In genomic region chr15:11295016-11295415, GRCm38 (mm10) we compare ENCODE assay signal across 22 mouse cellular contexts.
DNase-seq lines count a peak whose midpoint lies in the region; ATAC-seq and TF ChIP-seq lines count a peak whose summit lies in the region.
"Had no signal": no experiment of that assay in that cellular context is flagged by ENCODE, and none has a peak within 500 bp of the region (broad histone marks: within the 10 kb centered on the region; RNA-seq: fewer than 3 reads in every experiment).

No protein-coding gene starts in this region.

- H3K9ac ChIP-seq in forebrain, postnatal 0 days, result no peak overlapping the region
- H3K9ac ChIP-seq in midbrain, embryonic 15.5 days, result no peak overlapping the region
- no peak overlapping the region for H3K9ac ChIP-seq in midbrain, embryonic 16.5 days (ENCODE audit: low read depth, low read length)
- H3K9ac ChIP-seq in limb, embryonic 11.5 days (ENCODE audit: low read length), result no peak overlapping the region
- H3K9ac ChIP-seq: kidney, embryonic 15.5 days; limb, embryonic 12.5 days; liver, embryonic 15.5 days; midbrain, embryonic 12.5 days; neural tube, embryonic 12.5 days had no signal

- no peaks in the 10 kb centered on the region for H3K27me3 ChIP-seq in forebrain, postnatal 0 days (ENCODE audit: insufficient read depth, low read length)
- H3K27me3 ChIP-seq in forebrain, embryonic 10.5 days (ENCODE audit: poor library complexity, severe bottlenecking), result no peaks in the 10 kb centered on the region
- H3K27me3 ChIP-seq in midbrain, embryonic 15.5 days (replicated peaks), result no peaks in the 10 kb centered on the region
- H3K27me3 ChIP-seq in midbrain, embryonic 16.5 days (ENCODE audit: control insufficient read depth, insufficient read depth, low read depth, low read length), result no peaks in the 10 kb centered on the region
- H3K27me3 ChIP-seq in limb, embryonic 11.5 days (ENCODE audit: control insufficient read depth, insufficient read depth, low read length), result no peaks in the 10 kb centered on the region
- H3K27me3 ChIP-seq: kidney, embryonic 15.5 days; limb, embryonic 12.5 days; liver, embryonic 15.5 days; midbrain, embryonic 12.5 days; neural tube, embryonic 12.5 days had no signal

- no peak overlapping the region for H3K4me3 ChIP-seq in forebrain, postnatal 0 days (ENCODE audit: low read depth, low read length)
- no peak overlapping the region for H3K4me3 ChIP-seq in forebrain, embryonic 10.5 days
- H3K4me3 ChIP-seq in midbrain, embryonic 15.5 days, result no peak overlapping the region
- H3K4me3 ChIP-seq in midbrain, embryonic 16.5 days (ENCODE audit: low read depth, low read length), result no peak overlapping the region
- H3K4me3 ChIP-seq in limb, embryonic 11.5 days (ENCODE audit: low read depth, low read length), result no peak overlapping the region
- H3K4me3 ChIP-seq: kidney, embryonic 15.5 days; limb, embryonic 12.5 days; liver, embryonic 15.5 days; midbrain, embryonic 12.5 days; neural tube, embryonic 12.5 days had no signal

- H3K36me3 ChIP-seq in forebrain, postnatal 0 days (ENCODE audit: insufficient read depth), result no peaks in the 10 kb centered on the region
- H3K36me3 ChIP-seq in forebrain, embryonic 10.5 days (replicated peaks), result no peaks in the 10 kb centered on the region
- H3K36me3 ChIP-seq in midbrain, embryonic 15.5 days (replicated peaks), result no peaks in the 10 kb centered on the region
- H3K36me3 ChIP-seq in midbrain, embryonic 16.5 days (ENCODE audit: control insufficient read depth, insufficient read depth, low read length), result no peaks in the 10 kb centered on the region
- no peaks in the 10 kb centered on the region for H3K36me3 ChIP-seq in limb, embryonic 11.5 days (ENCODE audit: control insufficient read depth, insufficient read depth, low read length)
- H3K36me3 ChIP-seq: kidney, embryonic 15.5 days; limb, embryonic 12.5 days; liver, embryonic 15.5 days; midbrain, embryonic 12.5 days; neural tube, embryonic 12.5 days had no signal

- ATAC-seq in forebrain, postnatal 0 days, result peak; percentile 43; the same call in 1 of the 2 replicates
- ATAC-seq in midbrain, embryonic 15.5 days (replicated peaks), result 0 out of 2 replicates have a peak, but pooled peaks have one; percentile 39
- no peak for ATAC-seq in midbrain, embryonic 16.5 days
- no peak for ATAC-seq in limb, embryonic 11.5 days (ENCODE audit: insufficient number of reproducible peaks, low FRiP score, low TSS enrichment, low read depth)
- no peak for ATAC-seq in frontal cortex, adult (ENCODE audit: low TSS enrichment)

- WGBS in forebrain, postnatal 0 days, result 48% methylated on average over 6 of the region's 6 CpGs
- WGBS in forebrain, embryonic 10.5 days, result 72% methylated on average over 6 of the region's 6 CpGs
- WGBS in midbrain, embryonic 15.5 days, result 52% methylated on average over 6 of the region's 6 CpGs
- WGBS in midbrain, embryonic 16.5 days, result 52% methylated on average over 6 of the region's 6 CpGs
- 59% methylated on average over 6 of the region's 6 CpGs for WGBS in limb, embryonic 11.5 days

- H3K4me1 ChIP-seq in forebrain, postnatal 0 days (ENCODE audit: insufficient read depth), result no peaks in the 10 kb centered on the region
- peaks cover 4% of the 10 kb centered on the region; the same call in 1 of the 2 replicates for H3K4me1 ChIP-seq in forebrain, embryonic 10.5 days
- H3K4me1 ChIP-seq in midbrain, embryonic 15.5 days, result no peaks in the 10 kb centered on the region
- H3K4me1 ChIP-seq in midbrain, embryonic 16.5 days (ENCODE audit: control insufficient read depth, insufficient read depth, low read length), result peaks cover 2% of the 10 kb centered on the region
- no peaks in the 10 kb centered on the region for H3K4me1 ChIP-seq in limb, embryonic 11.5 days (ENCODE audit: control insufficient read depth, insufficient read depth, low read length)
- H3K4me1 ChIP-seq: kidney, embryonic 15.5 days; liver, embryonic 15.5 days; midbrain, embryonic 12.5 days; neural tube, embryonic 12.5 days had no signal

- TF ChIP-seq CTCF in forebrain, postnatal 0 days (IDR thresholded peaks at IDR 0.05; ENCODE audit: low read depth), result no peak

- no peak overlapping the region for H3K27ac ChIP-seq in forebrain, postnatal 0 days (ENCODE audit: low read depth, low read length)
- H3K27ac ChIP-seq in forebrain, embryonic 10.5 days, result no peak overlapping the region
- H3K27ac ChIP-seq in midbrain, embryonic 15.5 days, result no peak overlapping the region
- H3K27ac ChIP-seq in midbrain, embryonic 16.5 days (ENCODE audit: low read length), result no peak overlapping the region
- no peak overlapping the region for H3K27ac ChIP-seq in limb, embryonic 11.5 days (replicated peaks; ENCODE audit: low read depth, low read length)
- H3K27ac ChIP-seq: kidney, embryonic 15.5 days; limb, embryonic 12.5 days; liver, embryonic 15.5 days; midbrain, embryonic 12.5 days; neural tube, embryonic 12.5 days; stomach, postnatal 0 days had no signal

- H3K4me2 ChIP-seq in forebrain, postnatal 0 days (ENCODE audit: low read depth), result no peak overlapping the region
- no peak overlapping the region for H3K4me2 ChIP-seq in midbrain, embryonic 15.5 days
- H3K4me2 ChIP-seq in midbrain, embryonic 16.5 days (ENCODE audit: low read length), result no peak overlapping the region
- no peak overlapping the region for H3K4me2 ChIP-seq in limb, embryonic 11.5 days (ENCODE audit: low read depth, severe bottlenecking)
- H3K4me2 ChIP-seq: kidney, embryonic 15.5 days; limb, embryonic 12.5 days; liver, embryonic 15.5 days; midbrain, embryonic 12.5 days; neural tube, embryonic 12.5 days had no signal

- H3K9me3 ChIP-seq in forebrain, postnatal 0 days (ENCODE audit: low read length), result no peaks in the 10 kb centered on the region
- H3K9me3 ChIP-seq in forebrain, embryonic 10.5 days, result no peaks in the 10 kb centered on the region
- H3K9me3 ChIP-seq in midbrain, embryonic 15.5 days, result no peaks in the 10 kb centered on the region
- H3K9me3 ChIP-seq in midbrain, embryonic 16.5 days (replicated peaks; ENCODE audit: control insufficient read depth, low read length, poor library complexity, severe bottlenecking), result no peaks in the 10 kb centered on the region
- H3K9me3 ChIP-seq in limb, embryonic 11.5 days (ENCODE audit: control insufficient read depth, low read length), result no peaks in the 10 kb centered on the region
- H3K9me3 ChIP-seq: kidney, embryonic 15.5 days; limb, embryonic 12.5 days; liver, embryonic 15.5 days; midbrain, embryonic 12.5 days; neural tube, embryonic 12.5 days had no signal

- DNase-seq in adrenal gland, postnatal 14 days, result peak; percentile 7
- DNase-seq in adrenal gland, adult 8-10 months, result no peak
- DNase-seq in forebrain, postnatal 0 days, result peak; percentile 14
- no peak for DNase-seq in forebrain, embryonic 10.5 days (ENCODE audit: extremely low spot score, low spot score)
- DNase-seq in limb, embryonic 11.5 days (ENCODE audit: low spot score), result peak; percentile 25
- DNase-seq: cerebellum, postnatal 36 days; gastrocnemius, postnatal 14 days; heart, postnatal 10 days; layer of hippocampus, postnatal 36 days; lung, postnatal 4 days; right cerebral cortex, adult 18-20 months; spleen, adult 18-20 months; thymus, postnatal 14 days had no signal

Comparison
In these comparisons a context has a peak if more than half of its experiments do, and no peak if none do; other contexts are left out.
1. DNase-seq: peak in adrenal gland, postnatal 14 days (single experiment), forebrain, postnatal 0 days (single experiment) and limb, embryonic 11.5 days (single experiment); none in adrenal gland, adult 8-10 months (single experiment) and forebrain, embryonic 10.5 days (single experiment).
2. ATAC-seq: peak in forebrain, postnatal 0 days (single experiment) and midbrain, embryonic 15.5 days (single experiment); none in midbrain, embryonic 16.5 days (single experiment), limb, embryonic 11.5 days (single experiment) and frontal cortex, adult (single experiment).